Mouse (Mus musculus): ENCODE measurements around the gene Fis1. TPM values are rescaled to one million over a fixed set of nuclear protein-coding genes. Genes with fewer than 3 reads are reported as not detected.
"Not testable (repeated sequence)": the region's sequence is repeated elsewhere in the genome, so short reads cannot be mapped to it uniquely, and the experiment has no call there.

Gene Fis1
- polyA plus RNA-seq, 1 experiment from 2014 or later: 269 TPM

DNA sequence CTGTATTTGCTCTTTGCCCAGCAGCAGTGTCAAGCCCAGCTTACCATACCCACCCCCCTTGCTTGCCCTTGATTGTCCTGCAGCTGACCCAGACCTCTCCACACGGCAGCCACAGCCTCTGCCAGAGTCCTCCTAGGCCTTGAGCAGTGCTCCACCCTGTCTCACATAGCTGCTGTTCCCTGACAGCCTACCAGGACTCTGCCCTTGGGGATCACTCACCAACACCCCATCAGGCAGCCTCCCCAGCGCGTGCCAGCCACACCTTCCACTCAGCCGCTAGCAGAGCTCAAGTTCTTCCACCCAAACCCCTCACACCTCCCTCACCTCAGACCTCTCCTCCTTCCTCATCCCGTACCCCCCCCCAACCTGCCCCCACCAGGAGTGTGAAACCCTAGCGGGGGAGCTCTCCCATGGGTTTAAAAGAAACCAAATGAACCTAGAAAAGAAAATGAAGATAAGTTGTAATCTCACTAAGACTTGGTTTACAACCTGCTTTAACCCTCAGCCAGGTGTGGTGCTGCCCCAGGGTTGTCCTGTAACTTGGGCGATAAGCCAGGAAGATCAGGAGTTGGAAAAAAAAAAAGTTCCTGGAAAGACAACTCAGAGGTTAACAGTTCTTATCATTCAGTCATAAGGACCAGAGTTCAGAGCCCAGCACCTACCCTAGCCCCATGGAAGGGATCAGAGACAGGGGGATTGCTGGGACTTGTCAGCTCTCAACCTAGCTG is 29.2 kb upstream of the Fis1 start:
- Histone ChIP-seq H3K36me3 (peaks cover 15% of the 10 kb centered on the region), H3K9me3 (no peaks in the 10 kb centered on the region), H3K27me3 (no peaks in the 10 kb centered on the region), H3K27ac (no peak overlapping the region), H3K4me3 (replicated peaks) (no peak overlapping the region), H3K4me2 (no peak overlapping the region), H3K9ac (replicated peaks) (no peak overlapping the region), H3K4me1 (replicated peaks) (peaks cover 9% of the 10 kb centered on the region; the same call in 1 of the 2 replicates)
- WGBS: 59% methylated on average over 7 of the region's 7 CpGs
- ATAC-seq (ENCODE audit: insufficient number of reproducible peaks, insufficient read depth, low FRiP score, low TSS enrichment, low read depth): no peak

DNA sequence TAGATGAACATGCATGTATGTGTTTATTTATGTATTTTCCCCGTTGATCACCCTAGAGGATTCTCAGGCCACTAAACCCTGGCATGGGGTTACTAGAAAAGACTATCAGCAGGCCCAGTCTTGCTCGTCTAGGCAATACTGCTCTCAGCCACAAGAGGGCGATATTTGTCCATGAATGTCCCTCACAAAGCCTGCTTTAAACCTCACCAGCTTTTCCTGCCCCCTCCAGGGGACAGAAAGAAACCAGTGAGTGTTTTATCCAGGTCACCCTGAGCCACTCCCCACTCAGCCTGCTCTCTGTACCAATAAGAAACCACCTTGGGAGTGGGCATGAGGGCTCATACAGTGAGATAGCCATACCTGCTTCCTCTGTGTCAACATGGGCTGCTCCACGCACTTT is 24.0 kb upstream of the Fis1 start:
- no peak overlapping the region for H3K4me3 ChIP-seq (replicated peaks)
- 20% methylated on average over 4 of the region's 4 CpGs for WGBS
- peaks cover 5% of the 10 kb centered on the region; the same call in 1 of the 2 replicates for H3K4me1 ChIP-seq (replicated peaks)
- no peak; the same call in 1 of the 2 replicates for ATAC-seq (ENCODE audit: insufficient number of reproducible peaks, insufficient read depth, low FRiP score, low TSS enrichment, low read depth)
- H3K27me3 ChIP-seq: no peaks in the 10 kb centered on the region
- peak overlapping the region; percentile 53; the same call in 1 of the 2 replicates for H3K27ac ChIP-seq
- no peaks in the 10 kb centered on the region for H3K9me3 ChIP-seq
- no peak overlapping the region for H3K4me2 ChIP-seq
- no peak overlapping the region for H3K9ac ChIP-seq (replicated peaks)
- H3K36me3 ChIP-seq: peaks cover 17% of the 10 kb centered on the region

DNA sequence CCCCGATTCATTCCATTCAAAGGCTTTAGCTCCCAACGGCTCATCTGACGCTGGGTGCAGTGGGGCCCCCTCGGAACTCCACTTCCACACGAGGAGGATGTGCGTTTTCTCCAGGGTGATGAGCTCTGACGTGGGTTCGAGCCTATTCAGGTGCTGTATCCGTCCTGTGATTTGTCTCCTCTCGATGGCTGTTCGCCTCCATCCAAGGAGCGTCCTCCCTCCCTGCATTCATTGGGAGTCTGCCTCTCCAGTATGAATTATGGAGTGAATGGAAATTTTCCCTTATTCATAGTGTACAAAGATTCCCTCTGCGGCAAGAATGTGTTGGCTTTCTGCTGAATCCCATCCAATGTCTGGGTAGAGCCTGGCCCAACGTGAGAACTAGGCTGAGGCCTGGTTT is 21.2 kb upstream of the Fis1 start:
- H3K9me3 ChIP-seq: no peaks in the 10 kb centered on the region
- no peak overlapping the region for H3K9ac ChIP-seq (replicated peaks)
- H3K36me3 ChIP-seq: peaks cover 3% of the 10 kb centered on the region; the same call in 1 of the 2 replicates
- no peak overlapping the region for H3K4me2 ChIP-seq
- H3K4me1 ChIP-seq (replicated peaks): peaks cover 5% of the 10 kb centered on the region; the same call in 1 of the 2 replicates
- H3K27me3 ChIP-seq: no peaks in the 10 kb centered on the region
- no peak overlapping the region for H3K4me3 ChIP-seq (replicated peaks)
- H3K27ac ChIP-seq: no peak overlapping the region
- no peak for ATAC-seq (ENCODE audit: insufficient number of reproducible peaks, insufficient read depth, low FRiP score, low TSS enrichment, low read depth)
- 85% methylated on average over 14 of the region's 14 CpGs for WGBS

DNA sequence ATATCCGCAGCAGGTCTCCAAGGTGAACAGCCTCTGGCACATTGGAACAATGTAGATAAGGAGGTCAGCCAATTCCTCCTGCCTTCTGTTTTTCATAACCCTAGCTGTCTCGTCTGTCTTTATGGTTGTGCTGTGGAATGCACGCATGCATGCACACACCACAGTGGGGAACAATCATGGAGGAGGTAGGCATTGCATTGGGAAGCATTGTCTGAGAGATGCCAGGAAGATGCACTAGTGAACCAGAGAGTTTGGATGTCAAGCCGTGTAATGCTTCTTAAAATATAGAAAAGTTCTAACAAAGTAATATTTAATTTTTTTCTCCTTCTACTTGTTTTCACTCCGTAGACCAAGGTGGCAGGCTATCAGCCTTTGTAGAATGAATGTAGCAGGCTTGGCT is 20.1 kb upstream of the Fis1 start:
- WGBS: 78% methylated on average over 5 of the region's 5 CpGs
- no peak overlapping the region for H3K4me2 ChIP-seq
- no peaks in the 10 kb centered on the region for H3K27me3 ChIP-seq
- no peak overlapping the region for H3K9ac ChIP-seq (replicated peaks)
- peaks cover 3% of the 10 kb centered on the region; the same call in 1 of the 2 replicates for H3K36me3 ChIP-seq
- peaks cover 5% of the 10 kb centered on the region; the same call in 1 of the 2 replicates for H3K4me1 ChIP-seq (replicated peaks)
- no peak overlapping the region for H3K27ac ChIP-seq
- ATAC-seq (ENCODE audit: insufficient number of reproducible peaks, insufficient read depth, low FRiP score, low TSS enrichment, low read depth): no peak
- no peaks in the 10 kb centered on the region for H3K9me3 ChIP-seq
- no peak overlapping the region for H3K4me3 ChIP-seq (replicated peaks)

DNA sequence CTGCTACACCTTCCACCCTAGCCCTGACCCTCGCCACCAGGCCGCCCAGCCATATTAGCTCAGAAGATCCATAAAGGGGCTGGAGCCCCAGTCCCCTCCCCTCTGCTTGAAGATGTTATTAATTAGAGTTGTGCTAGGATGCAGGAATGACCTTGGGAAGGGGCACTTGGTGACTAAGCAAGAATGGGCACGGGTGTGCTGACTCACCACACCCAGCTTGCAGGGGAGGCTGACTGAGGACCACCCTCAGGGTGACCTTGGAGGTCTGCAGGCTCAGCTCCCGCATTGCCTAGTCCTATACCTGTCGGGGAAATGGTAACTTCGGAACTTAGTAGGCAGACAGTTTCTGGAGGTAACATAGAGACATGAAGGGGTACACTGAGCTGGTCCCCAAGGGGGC is 19.1 kb upstream of the Fis1 start:
- no peak overlapping the region for H3K4me3 ChIP-seq (replicated peaks)
- no peak for ATAC-seq (ENCODE audit: insufficient number of reproducible peaks, insufficient read depth, low FRiP score, low TSS enrichment, low read depth)
- H3K27me3 ChIP-seq: no peaks in the 10 kb centered on the region
- no peak overlapping the region for H3K9ac ChIP-seq (replicated peaks)
- no peak overlapping the region for H3K27ac ChIP-seq
- H3K4me2 ChIP-seq: no peak overlapping the region
- peaks cover 5% of the 10 kb centered on the region; the same call in 1 of the 2 replicates for H3K4me1 ChIP-seq (replicated peaks)
- 87% methylated on average over 6 of the region's 6 CpGs for WGBS
- H3K9me3 ChIP-seq: no peaks in the 10 kb centered on the region
- peaks cover 3% of the 10 kb centered on the region; the same call in 1 of the 2 replicates for H3K36me3 ChIP-seq

DNA sequence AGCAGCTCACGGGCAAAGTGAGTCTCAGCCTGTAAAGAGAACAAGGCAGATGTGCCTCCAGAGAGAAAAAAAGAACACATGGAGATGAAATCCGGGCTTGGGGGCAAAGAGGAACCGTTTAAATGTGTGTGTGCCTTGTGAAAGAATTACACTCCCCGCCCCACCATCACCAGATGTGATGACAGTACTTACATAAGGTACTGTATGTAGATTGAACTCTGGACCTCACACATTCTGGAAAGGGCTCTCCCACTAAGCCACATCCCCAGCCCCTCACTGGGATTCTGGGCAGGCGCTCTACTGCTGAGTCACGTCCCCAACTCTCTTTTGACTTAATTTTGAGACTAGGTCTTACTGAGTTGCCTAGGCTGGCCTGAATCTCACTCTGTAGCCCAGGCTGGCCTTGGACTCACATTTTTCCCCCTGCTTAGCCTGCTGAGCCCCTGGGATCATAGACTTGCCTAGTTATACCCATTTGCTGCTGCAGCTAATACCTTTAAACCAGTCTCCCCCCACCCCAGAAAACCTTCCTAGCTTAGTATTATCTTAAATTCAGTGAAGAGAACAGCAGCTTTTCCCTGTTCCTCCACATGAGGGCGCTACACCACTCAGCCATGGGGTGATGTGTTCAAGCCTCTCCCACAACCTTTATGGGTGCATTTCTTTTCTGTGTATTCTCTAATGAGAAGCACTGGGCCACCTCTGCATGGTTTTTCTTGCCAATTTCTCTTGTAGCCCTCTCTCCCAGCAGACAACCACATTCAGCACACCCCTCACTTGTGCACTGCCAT is 17.0 kb upstream of the Fis1 start:
- no peak for ATAC-seq (ENCODE audit: insufficient number of reproducible peaks, insufficient read depth, low FRiP score, low TSS enrichment, low read depth)
- 67% methylated on average over 7 of the region's 7 CpGs for WGBS
- no peaks in the 10 kb centered on the region for H3K9me3 ChIP-seq
- H3K36me3 ChIP-seq: peaks cover 3% of the 10 kb centered on the region; the same call in 1 of the 2 replicates
- H3K4me1 ChIP-seq (replicated peaks): no peaks in the 10 kb centered on the region
- no peak overlapping the region for H3K4me3 ChIP-seq (replicated peaks)
- H3K9ac ChIP-seq (replicated peaks): no peak overlapping the region
- H3K27ac ChIP-seq: no peak overlapping the region
- H3K4me2 ChIP-seq: no peak overlapping the region
- no peaks in the 10 kb centered on the region for H3K27me3 ChIP-seq

DNA sequence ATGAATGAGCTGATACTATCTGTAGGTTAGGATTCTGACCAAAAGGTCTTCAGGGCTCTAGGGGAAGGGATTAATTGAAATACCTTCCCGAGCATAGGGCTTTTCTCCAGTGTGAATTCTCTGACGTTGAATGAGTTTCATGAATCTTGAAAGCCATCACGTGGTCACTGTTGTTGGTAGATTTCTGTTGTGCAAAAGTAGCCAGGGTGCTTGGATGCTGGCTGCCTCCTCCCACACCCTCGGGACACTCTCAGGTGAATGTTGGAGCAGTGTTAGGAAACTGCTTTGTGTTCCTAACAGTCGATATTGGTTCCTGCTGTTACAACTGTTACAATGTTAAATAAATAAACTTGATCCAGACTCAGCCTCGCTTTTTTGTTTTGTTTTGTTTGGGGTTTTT is 16.3 kb upstream of the Fis1 start:
- Histone ChIP-seq H3K4me1 (replicated peaks) (no peaks in the 10 kb centered on the region), H3K9me3 (no peaks in the 10 kb centered on the region), H3K9ac (replicated peaks) (no peak overlapping the region), H3K4me3 (replicated peaks) (no peak overlapping the region), H3K27ac (no peak overlapping the region), H3K36me3 (peaks cover 3% of the 10 kb centered on the region; the same call in 1 of the 2 replicates), H3K4me2 (no peak overlapping the region), H3K27me3 (no peaks in the 10 kb centered on the region)
- no peak for ATAC-seq (ENCODE audit: insufficient number of reproducible peaks, insufficient read depth, low FRiP score, low TSS enrichment, low read depth)
- WGBS: 86% methylated on average over 6 of the region's 6 CpGs

DNA sequence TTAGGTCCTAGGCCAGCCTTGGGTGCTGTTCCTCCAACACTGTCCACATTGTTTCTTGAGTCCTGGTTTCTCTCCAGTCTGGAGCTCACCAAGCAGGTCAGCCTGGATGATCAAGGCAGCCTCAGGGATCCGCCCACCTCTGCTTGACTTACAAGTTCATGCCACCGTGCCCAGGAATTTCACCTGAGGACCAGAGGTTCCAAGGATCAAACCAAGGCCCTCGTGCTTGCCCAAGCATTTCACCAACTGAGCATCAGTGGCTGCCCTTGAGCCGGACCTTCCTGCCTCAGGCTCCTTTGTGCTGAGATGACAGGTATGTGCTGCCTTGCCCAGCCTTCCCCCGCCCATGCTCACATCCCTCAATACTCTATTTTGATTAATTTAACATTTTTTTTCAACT is 15.5 kb upstream of the Fis1 start:
- Histone ChIP-seq H3K27ac (no peak overlapping the region), H3K9ac (replicated peaks) (no peak overlapping the region), H3K4me1 (replicated peaks) (no peaks in the 10 kb centered on the region), H3K36me3 (peaks cover 3% of the 10 kb centered on the region; the same call in 1 of the 2 replicates), H3K4me3 (replicated peaks) (no peak overlapping the region), H3K9me3 (no peaks in the 10 kb centered on the region), H3K4me2 (no peak overlapping the region), H3K27me3 (no peaks in the 10 kb centered on the region)
- ATAC-seq (ENCODE audit: insufficient number of reproducible peaks, insufficient read depth, low FRiP score, low TSS enrichment, low read depth): no peak
- WGBS: 83% methylated on average over 5 of the region's 5 CpGs

DNA sequence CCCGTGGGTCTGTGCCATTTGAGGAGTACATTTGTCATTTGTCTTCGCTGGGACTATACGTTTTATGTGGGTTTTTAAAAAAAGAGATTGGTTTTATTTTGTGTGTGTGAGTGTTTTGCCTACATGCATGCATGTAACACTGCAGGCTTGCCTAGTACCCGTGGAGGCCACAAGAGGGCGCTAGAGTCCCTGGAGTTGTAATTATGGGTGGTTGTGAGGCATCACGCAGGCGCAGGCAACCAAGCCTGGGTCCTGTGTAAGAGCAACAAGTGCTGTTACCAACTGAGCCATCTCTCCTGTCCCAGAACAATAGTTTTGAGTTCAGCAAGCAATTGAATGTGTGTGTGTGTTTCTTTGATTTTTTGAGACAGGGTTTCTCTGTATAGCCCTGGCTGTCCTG is 13.8 kb upstream of the Fis1 start:
- no peak for ATAC-seq (ENCODE audit: insufficient number of reproducible peaks, insufficient read depth, low FRiP score, low TSS enrichment, low read depth)
- H3K9ac ChIP-seq (replicated peaks): no peak overlapping the region
- H3K27ac ChIP-seq: no peak overlapping the region
- WGBS: 61% methylated on average over 7 of the region's 7 CpGs
- H3K4me1 ChIP-seq (replicated peaks): no peaks in the 10 kb centered on the region
- H3K27me3 ChIP-seq: no peaks in the 10 kb centered on the region
- no peak overlapping the region for H3K4me2 ChIP-seq
- no peaks in the 10 kb centered on the region for H3K36me3 ChIP-seq
- no peak overlapping the region for H3K4me3 ChIP-seq (replicated peaks)
- H3K9me3 ChIP-seq: no peaks in the 10 kb centered on the region

DNA sequence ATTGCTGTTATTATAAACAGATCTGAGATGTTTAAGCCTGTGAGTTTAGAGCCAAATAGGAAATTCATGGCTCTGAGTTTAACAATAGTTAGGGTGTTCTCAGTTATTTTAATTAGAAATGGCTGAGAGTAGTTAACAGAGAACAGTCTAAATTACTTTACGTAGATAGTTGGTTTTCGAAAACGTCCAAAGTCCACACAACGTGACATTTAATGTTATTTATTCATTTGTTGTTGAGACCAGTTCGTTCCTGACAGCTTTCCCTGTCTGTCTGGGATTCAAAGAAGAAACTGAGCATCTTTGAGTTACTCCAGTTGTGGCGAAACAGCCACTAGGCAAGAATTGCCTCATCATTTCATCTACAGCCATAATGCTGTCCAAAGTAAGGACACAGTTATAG is 13.0 kb upstream of the Fis1 start:
- not testable (repeated sequence) for H3K9me3 ChIP-seq; H3K4me1 ChIP-seq (replicated peaks); ATAC-seq (ENCODE audit: insufficient number of reproducible peaks, insufficient read depth, low FRiP score, low TSS enrichment, low read depth); H3K9ac ChIP-seq (replicated peaks); H3K4me2 ChIP-seq; H3K27ac ChIP-seq; H3K4me3 ChIP-seq (replicated peaks); H3K27me3 ChIP-seq; H3K36me3 ChIP-seq
- 82% methylated on average over 6 of the region's 6 CpGs for WGBS

DNA sequence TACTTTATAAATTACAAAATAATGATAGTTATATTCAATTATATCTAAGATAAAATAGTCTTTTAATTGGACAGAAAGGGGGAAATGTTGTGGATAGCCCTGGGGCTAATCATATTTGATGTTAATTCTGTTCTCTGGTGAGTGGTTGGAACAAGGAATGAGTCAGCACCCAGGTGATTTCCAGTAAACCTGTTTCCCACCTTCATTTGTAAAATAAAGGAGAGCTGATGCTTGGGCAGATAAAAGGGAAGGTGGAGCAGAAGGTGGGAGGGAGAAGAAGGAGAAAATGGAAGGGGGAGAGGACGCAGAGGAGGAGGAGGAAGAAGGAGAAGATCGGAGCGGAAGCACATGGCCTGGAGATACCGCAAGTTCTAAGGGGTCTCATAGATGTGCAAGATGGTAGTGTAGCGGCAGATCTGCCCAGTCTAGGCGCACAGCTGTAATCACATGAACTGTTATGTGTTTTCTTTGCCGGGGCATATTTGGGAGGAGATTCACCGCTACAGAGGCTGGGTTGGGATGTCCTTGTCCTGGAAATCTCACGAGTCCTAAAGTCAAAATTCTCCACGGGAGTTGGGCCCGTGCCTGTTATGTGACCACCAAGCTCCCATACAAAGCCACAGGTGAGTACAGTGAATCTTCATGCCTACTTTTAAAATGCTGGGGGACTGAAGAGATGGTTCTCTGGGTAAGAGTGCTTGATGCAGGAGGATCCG is 12.1 kb upstream of the Fis1 start:
- Histone ChIP-seq H3K27ac (no peak overlapping the region), H3K4me3 (replicated peaks) (no peak overlapping the region), H3K4me2 (no peak overlapping the region), H3K9ac (replicated peaks) (no peak overlapping the region), H3K36me3 (no peaks in the 10 kb centered on the region), H3K9me3 (no peaks in the 10 kb centered on the region), H3K27me3 (no peaks in the 10 kb centered on the region), H3K4me1 (replicated peaks) (no peaks in the 10 kb centered on the region)
- WGBS: 83% methylated on average over 12 of the region's 12 CpGs
- ATAC-seq (ENCODE audit: insufficient number of reproducible peaks, insufficient read depth, low FRiP score, low TSS enrichment, low read depth): no peak
